Comparison of ENCODE assay signal across 13 mouse cellular contexts in the genomic region with DNA sequence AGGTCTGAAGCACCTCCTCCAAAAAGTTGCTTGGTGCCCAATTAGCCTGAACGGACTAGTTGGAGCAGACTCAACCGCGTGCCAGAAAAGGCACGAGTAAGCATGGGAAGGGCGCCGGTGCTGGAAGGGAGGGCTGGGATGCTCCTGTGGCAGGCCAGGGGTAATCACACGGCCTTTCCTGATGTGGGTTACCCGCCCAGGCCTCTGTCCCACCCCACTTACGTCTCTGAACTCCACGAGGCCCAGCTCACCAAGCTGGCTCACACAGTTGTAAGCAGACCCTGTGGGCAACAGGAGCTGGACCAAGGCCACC. TPM values are rescaled to one million over a fixed set of nuclear protein-coding genes. Genes with fewer than 3 reads are reported as not detected.
DNase-seq lines count a peak whose midpoint lies in the region; ATAC-seq lines count a peak whose summit lies in the region.
"Had no signal": no experiment of that assay in that cellular context is flagged by ENCODE, and none has a peak within 500 bp of the region (broad histone marks: within the 10 kb centered on the region; RNA-seq: fewer than 3 reads in every experiment).

No protein-coding gene starts in this region.

- peaks cover 38% of the 10 kb centered on the region for H3K4me1 ChIP-seq in kidney, embryonic 16.5 days (ENCODE audit: insufficient read depth, low read length)
- H3K4me1 ChIP-seq in embryonic facial prominence, embryonic 13.5 days, result peaks cover 40% of the 10 kb centered on the region
- peaks cover 64% of the 10 kb centered on the region for H3K4me1 ChIP-seq in liver, embryonic 15.5 days (replicated peaks)

- intact Hi-C loops in heart, postnatal 10 days (cut with DNase I), result no loop called here

- peak overlapping the region; percentile 93; the same call in 1 of the 2 replicates for H3K27ac ChIP-seq in kidney, embryonic 16.5 days (ENCODE audit: low read length)
- 0 out of 2 replicates have a peak overlapping the region, but pooled peaks have one; percentile 16 for H3K27ac ChIP-seq in embryonic facial prominence, embryonic 13.5 days
- no peak overlapping the region for H3K27ac ChIP-seq in liver, embryonic 15.5 days (replicated peaks)
- H3K27ac ChIP-seq: forebrain, embryonic 13.5 days had no signal

- H3K9ac ChIP-seq in kidney, embryonic 16.5 days (replicated peaks; ENCODE audit: low read length), result 0 out of 2 replicates have a peak overlapping the region, but pooled peaks have one; percentile 2
- no peak overlapping the region for H3K9ac ChIP-seq in embryonic facial prominence, embryonic 13.5 days
- H3K9ac ChIP-seq in liver, embryonic 15.5 days, result no peak overlapping the region

- H3K36me3 ChIP-seq in kidney, embryonic 16.5 days (ENCODE audit: insufficient read depth, low read length), result peaks cover 41% of the 10 kb centered on the region
- H3K36me3 ChIP-seq in embryonic facial prominence, embryonic 13.5 days, result peaks cover 55% of the 10 kb centered on the region
- H3K36me3 ChIP-seq in liver, embryonic 15.5 days (replicated peaks), result peaks cover 43% of the 10 kb centered on the region

- no peaks in the 10 kb centered on the region for H3K9me3 ChIP-seq in kidney, embryonic 16.5 days (ENCODE audit: low read length)
- no peaks in the 10 kb centered on the region for H3K9me3 ChIP-seq in embryonic facial prominence, embryonic 13.5 days
- no peaks in the 10 kb centered on the region for H3K9me3 ChIP-seq in liver, embryonic 15.5 days (replicated peaks)
- H3K9me3 ChIP-seq: forebrain, embryonic 13.5 days had no signal

- H3K4me2 ChIP-seq in kidney, embryonic 16.5 days (replicated peaks; ENCODE audit: low read depth, low read length), result peak overlapping the region; percentile 83
- H3K4me2 ChIP-seq in embryonic facial prominence, embryonic 13.5 days, result peak overlapping the region; percentile 11; the same call in 1 of the 2 replicates
- H3K4me2 ChIP-seq in liver, embryonic 15.5 days, result peak overlapping the region; percentile 95; the same call in 1 of the 2 replicates
- H3K4me2 ChIP-seq: forebrain, embryonic 13.5 days had no signal

- peak; percentile 92 for DNase-seq in heart, adult 11 months
- DNase-seq in heart, postnatal 10 days, result no peak
- no peak for DNase-seq in kidney, adult 9 months
- DNase-seq in adrenal gland, postnatal 36 days, result no peak
- DNase-seq in spleen, postnatal 4 days (ENCODE audit: low spot score in 2 of 2), result no peak
- DNase-seq: adrenal gland, postnatal 10 days; cerebellum, adult 18-20 months; left cerebral cortex, postnatal 4 days; midbrain, embryonic 14.5 days had no signal

- H3K4me3 ChIP-seq in kidney, embryonic 16.5 days (ENCODE audit: low read length), result no peak overlapping the region; the same call in 1 of the 2 replicates
- no peak overlapping the region for H3K4me3 ChIP-seq in embryonic facial prominence, embryonic 13.5 days
- 0 out of 2 replicates have a peak overlapping the region, but pooled peaks have one; percentile 65 for H3K4me3 ChIP-seq in liver, embryonic 15.5 days (replicated peaks)
- H3K4me3 ChIP-seq: forebrain, embryonic 13.5 days had no signal

- ATAC-seq in kidney, embryonic 16.5 days (ENCODE audit: low FRiP score, low TSS enrichment), result no peak
- no peak for ATAC-seq in embryonic facial prominence, embryonic 13.5 days (ENCODE audit: insufficient number of reproducible peaks, insufficient read depth, low FRiP score, low TSS enrichment, low read depth)
- no peak for ATAC-seq in liver, embryonic 15.5 days (ENCODE audit: insufficient read depth)
- ATAC-seq: forebrain, embryonic 13.5 days had no signal

- H3K27me3 ChIP-seq in kidney, embryonic 16.5 days (ENCODE audit: insufficient read depth, low read length), result no peaks in the 10 kb centered on the region
- H3K27me3 ChIP-seq in embryonic facial prominence, embryonic 13.5 days, result no peaks in the 10 kb centered on the region
- no peaks in the 10 kb centered on the region for H3K27me3 ChIP-seq in liver, embryonic 15.5 days
- H3K27me3 ChIP-seq: forebrain, embryonic 13.5 days had no signal

- WGBS in kidney, embryonic 16.5 days, result 54% methylated on average over 10 of the region's 10 CpGs
- WGBS in embryonic facial prominence, embryonic 13.5 days, result 59% methylated on average over 10 of the region's 10 CpGs
- WGBS in liver, embryonic 15.5 days (ENCODE audit: insufficient replicate concordance), result 64% methylated on average over 10 of the region's 10 CpGs

RNA-seq across cellular contexts. Expression of gene Tcirg1, which starts 2.6 kb away (rescaled TPM):
- total RNA-seq in heart, postnatal 10 days (2021), result 10 to 100 TPM; 15.7 to 16.2 TPM
- 56.1 and 62.7 TPM in 2 replicates for polyA plus RNA-seq in kidney, embryonic 16.5 days (2015; fragmentation: Nextera tagmentation; extraction: Ambion mirVana)
- 53.7 and 58.0 TPM in 2 replicates for polyA plus RNA-seq in embryonic facial prominence, embryonic 13.5 days (2015; fragmentation: Nextera tagmentation; extraction: Ambion mirVana)
- polyA plus RNA-seq in liver, embryonic 15.5 days (2015; fragmentation: Nextera tagmentation; extraction: Ambion mirVana), result 29.5 and 38.6 TPM in 2 replicates
- 10 to 100 TPM; 57.7 to 65.9 TPM for total RNA-seq in adrenal gland, postnatal 36 days (2021)

RNA-seq across cellular contexts. Expression of gene Ndufs8, which starts 8.3 kb away (rescaled TPM):
- 100 to 1,000 TPM; 358 to 371 TPM for total RNA-seq in heart, postnatal 10 days (2021)
- 365 and 401 TPM in 2 replicates for polyA plus RNA-seq in kidney, embryonic 16.5 days (2015; fragmentation: Nextera tagmentation; extraction: Ambion mirVana)
- 258 and 278 TPM in 2 replicates for polyA plus RNA-seq in embryonic facial prominence, embryonic 13.5 days (2015; fragmentation: Nextera tagmentation; extraction: Ambion mirVana)
- 168 and 173 TPM in 2 replicates for polyA plus RNA-seq in liver, embryonic 15.5 days (2015; fragmentation: Nextera tagmentation; extraction: Ambion mirVana)
- total RNA-seq in adrenal gland, postnatal 36 days (2021), result 100 to 1,000 TPM; 331 to 356 TPM

RNA-seq across cellular contexts. Expression of gene Aldh3b1, which starts 25.3 kb away (rescaled TPM):
- total RNA-seq in heart, postnatal 10 days (2021), result 1 to 10 TPM; 2.6 to 2.7 TPM
- 3.9 and 5.1 TPM in 2 replicates for polyA plus RNA-seq in kidney, embryonic 16.5 days (2015; fragmentation: Nextera tagmentation; extraction: Ambion mirVana)
- 1.6 and 1.7 TPM in 2 replicates for polyA plus RNA-seq in embryonic facial prominence, embryonic 13.5 days (2015; fragmentation: Nextera tagmentation; extraction: Ambion mirVana)
- polyA plus RNA-seq in liver, embryonic 15.5 days (2015; fragmentation: Nextera tagmentation; extraction: Ambion mirVana), result 8.7 and 9.4 TPM in 2 replicates
- 100 to 1,000 TPM in 1 of 2 experiments, 10 to 100 TPM in 1; 30.1 to 194 TPM for total RNA-seq in adrenal gland, postnatal 36 days (2021)

RNA-seq across cellular contexts. Expression of gene Unc93b1, which starts 30.7 kb away (rescaled TPM):
- total RNA-seq in heart, postnatal 10 days (2021), result 10 to 100 TPM; 19.7 to 24.5 TPM
- 19.4 and 23.1 TPM in 2 replicates for polyA plus RNA-seq in kidney, embryonic 16.5 days (2015; fragmentation: Nextera tagmentation; extraction: Ambion mirVana)
- 15.8 and 16.6 TPM in 2 replicates for polyA plus RNA-seq in embryonic facial prominence, embryonic 13.5 days (2015; fragmentation: Nextera tagmentation; extraction: Ambion mirVana)
- polyA plus RNA-seq in liver, embryonic 15.5 days (2015; fragmentation: Nextera tagmentation; extraction: Ambion mirVana), result 32.2 and 36.8 TPM in 2 replicates
- total RNA-seq in adrenal gland, postnatal 36 days (2021), result 10 to 100 TPM; 49.1 to 62.5 TPM

RNA-seq across cellular contexts. Expression of gene Chka, which starts 52.7 kb away (rescaled TPM):
- total RNA-seq in heart, postnatal 10 days (2021), result 10 to 100 TPM; 12.1 to 17.8 TPM
- polyA plus RNA-seq in kidney, embryonic 16.5 days (2015; fragmentation: Nextera tagmentation; extraction: Ambion mirVana), result 58.0 and 65.6 TPM in 2 replicates
- 54.8 and 56.5 TPM in 2 replicates for polyA plus RNA-seq in embryonic facial prominence, embryonic 13.5 days (2015; fragmentation: Nextera tagmentation; extraction: Ambion mirVana)
- polyA plus RNA-seq in liver, embryonic 15.5 days (2015; fragmentation: Nextera tagmentation; extraction: Ambion mirVana), result 20.1 and 24.8 TPM in 2 replicates
- 100 to 1,000 TPM; 112 to 133 TPM for total RNA-seq in adrenal gland, postnatal 36 days (2021)

Comparison
In these comparisons a context has a peak if more than half of its experiments do, and no peak if none do; other contexts are left out.
1. H3K4me2 ChIP-seq: peak in every context shown above with its lines; median percentile 95 in liver, embryonic 15.5 days; 83 in kidney, embryonic 16.5 days; 11 in embryonic facial prominence, embryonic 13.5 days.